Mouse (Mus musculus) lung, embryonic 14.5 days (tissue): ENCODE results near the gene Zeb2. TPM values are rescaled to one million over a fixed set of nuclear protein-coding genes. Genes with fewer than 3 reads are reported as not detected.

ENCODE experiments used
- ATAC-seq: fragments of 200-750 bp; cut with Nextera tagmentation; 2 replicates; pipeline ENCODE4 v1.8.0; 2017; ENCODE audit warnings: mild to moderate bottlenecking, moderate TSS enrichment, moderate library complexity; ENCODE audit not compliant: insufficient read depth
- DNase-seq: peaks from one replicate; pipeline ENCODE4 v3.0.0-alpha.2; 2015
- H3K27ac ChIP-seq: fragments of 300-500 bp; sonication (generic); 2 replicates; pipeline ENCODE4 v1.5.1; 2014; ENCODE audit warnings: low read depth, mild to moderate bottlenecking, moderate library complexity
- H3K27me3 ChIP-seq: fragments of 300-500 bp; sonication (generic); 2 replicates; pipeline ENCODE4 v1.6.1; 2014; ENCODE audit warnings: low read length, control low read depth; ENCODE audit not compliant: insufficient read depth
- H3K36me3 ChIP-seq: fragments of 300-500 bp; sonication (generic); 2 replicates; pipeline ENCODE4 v1.6.1; 2014; ENCODE audit warnings: control low read depth; ENCODE audit not compliant: insufficient read depth
- H3K4me1 ChIP-seq: fragments of 300-500 bp; sonication (generic); 2 replicates; pipeline ENCODE4 v1.6.1; 2014; ENCODE audit warnings: antibody characterized with exemption, control low read depth; ENCODE audit not compliant: insufficient read depth
- H3K4me2 ChIP-seq: fragments of 300-500 bp; sonication (generic); 2 replicates; pipeline ENCODE4 v1.6.1; 2014; ENCODE audit warnings: mild to moderate bottlenecking
- H3K4me3 ChIP-seq: fragments of 300-500 bp; sonication (generic); 2 replicates; pipeline ENCODE4 v1.5.1; 2014; ENCODE audit warnings: low read depth, low read length
- H3K9ac ChIP-seq: fragments of 300-500 bp; sonication (generic); 2 replicates; pipeline ENCODE4 v1.6.1; 2014
- H3K9me3 ChIP-seq: fragments of 300-500 bp; sonication (generic); 2 replicates; pipeline ENCODE4 v1.6.1; 2016; ENCODE audit warnings: low read depth, low read length, control low read depth
- CTCF ChIP-seq: IDR thresholded peaks from 2 replicates; pipeline ENCODE4 v1.5.1; 2016; ENCODE audit warnings: antibody characterized with exemption, low read depth
- WGBS: fragments of 180-500 bp; shearing (Covaris S2); extraction: QIAGEN DNeasy Blood & Tissue Kit; methylation state at CpG from one replicate; pipeline ENCODE4 v1.1.7; 2014; 5-methylcytosine and 5-hydroxymethylcytosine counted together
- polyA plus RNA-seq: library from polyadenylated mRNA; unstranded; fragments of >200 nt; fragmentation: Nextera tagmentation; extraction: Ambion mirVana; gene quantifications from 2 replicates; pipeline ENCODE4 v1.2.1, GENCODE M21; 2014

The Zeb2 gene
- polyA plus RNA-seq, 1 experiment from 2014 or later = 90.4 TPM

GRCm38 (mm10) chr2:45051321-45051720, 65.9 kb downstream of the Zeb2 start:
- Histone ChIP-seq H3K4me1 (peaks cover 17% of the 10 kb centered on the region), H3K4me2 (no peak overlapping the region), H3K27ac (no peak overlapping the region), H3K36me3 (peaks cover 17% of the 10 kb centered on the region; the same call in 1 of the 2 replicates), H3K9me3 (no peaks in the 10 kb centered on the region), H3K9ac (no peak overlapping the region), H3K27me3 (no peaks in the 10 kb centered on the region), H3K4me3 (no peak overlapping the region)
- TF ChIP-seq CTCF = no peak
- ATAC-seq (no peak), DNase-seq (no peak)
- 61% methylated on average over 2 of the region's 2 CpGs for WGBS

- Histone ChIP-seq H3K4me3 (no peak overlapping the region), H3K27me3 (no peaks in the 10 kb centered on the region), H3K4me2 (no peak overlapping the region), H3K27ac (no peak overlapping the region), H3K4me1 (peaks cover 20% of the 10 kb centered on the region), H3K36me3 (peaks cover 17% of the 10 kb centered on the region; the same call in 1 of the 2 replicates), H3K9me3 (no peaks in the 10 kb centered on the region), H3K9ac (no peak overlapping the region)
- no peak for TF ChIP-seq CTCF
- WGBS = 65% methylated on average over 4 of the region's 4 CpGs
- DNase-seq (no peak), ATAC-seq (no peak)
Measured at GRCm38 (mm10) chr2:45049923-45050322, 67.3 kb downstream of the Zeb2 start.

- peaks cover 25% of the 10 kb centered on the region for H3K4me1 ChIP-seq
Measured at GRCm38 (mm10) chr2:45049279-45049678, 67.9 kb downstream of the Zeb2 start.

GRCm38 (mm10) chr2:45040706-45041312, 76.4 kb downstream of the Zeb2 start:
- H3K9me3 ChIP-seq = no peaks in the 10 kb centered on the region
- H3K4me1 ChIP-seq = peaks cover 11% of the 10 kb centered on the region; the same call in 1 of the 2 replicates
- no peak overlapping the region for H3K4me2 ChIP-seq
- ATAC-seq (no peak), DNase-seq (no peak)
- H3K9ac ChIP-seq = no peak overlapping the region
- no peaks in the 10 kb centered on the region for H3K27me3 ChIP-seq
- TF ChIP-seq CTCF = no peak
- 64% methylated on average over 13 of the region's 13 CpGs for WGBS
- H3K4me3 ChIP-seq = no peak overlapping the region
- no peak overlapping the region for H3K27ac ChIP-seq
- H3K36me3 ChIP-seq = no peaks in the 10 kb centered on the region

More at GRCm38 (mm10) chr2:45049279-45049678, 67.9 kb downstream of the Zeb2 start:
- H3K9me3 ChIP-seq = no peaks in the 10 kb centered on the region
- DNase-seq = no peak
- no peaks in the 10 kb centered on the region for H3K27me3 ChIP-seq
- H3K4me2 ChIP-seq = no peak overlapping the region
- TF ChIP-seq CTCF = no peak
- no peak overlapping the region for H3K9ac ChIP-seq
- H3K4me3 ChIP-seq = no peak overlapping the region
- 46% methylated on average over 2 of the region's 2 CpGs for WGBS
- ATAC-seq = no peak
- H3K27ac ChIP-seq = no peak overlapping the region
- peaks cover 17% of the 10 kb centered on the region; the same call in 1 of the 2 replicates for H3K36me3 ChIP-seq

- Histone ChIP-seq H3K27me3 (no peaks in the 10 kb centered on the region), H3K27ac (no peak overlapping the region), H3K36me3 (0 out of 2 replicates have a peak, but pooled peaks cover under 1% of the 10 kb centered on the region), H3K4me2 (no peak overlapping the region), H3K9ac (no peak overlapping the region), H3K4me1 (peaks cover 10% of the 10 kb centered on the region; the same call in 1 of the 2 replicates), H3K9me3 (no peaks in the 10 kb centered on the region), H3K4me3 (no peak overlapping the region)
- TF ChIP-seq CTCF = no peak
- no peak for ATAC-seq
- no peak for DNase-seq
Measured at GRCm38 (mm10) chr2:45039503-45039902, 77.7 kb downstream of the Zeb2 start.

- Histone ChIP-seq H3K4me2 (no peak overlapping the region), H3K27ac (no peak overlapping the region), H3K9me3 (no peaks in the 10 kb centered on the region), H3K27me3 (no peaks in the 10 kb centered on the region), H3K36me3 (no peaks in the 10 kb centered on the region), H3K4me3 (no peak overlapping the region), H3K9ac (no peak overlapping the region), H3K4me1 (peaks cover 6% of the 10 kb centered on the region; the same call in 1 of the 2 replicates)
- ATAC-seq = no peak
- no peak for DNase-seq
- 84% methylated on average over 7 of the region's 7 CpGs for WGBS
- no peak for TF ChIP-seq CTCF
Measured at GRCm38 (mm10) chr2:45028091-45028638, 89.0 kb downstream of the Zeb2 start.

GRCm38 (mm10) chr2:45017186-45017800, 99.9 kb downstream of the Zeb2 start:
- WGBS = 72% methylated on average over 5 of the region's 5 CpGs
- H3K9me3 ChIP-seq = no peaks in the 10 kb centered on the region
- H3K4me3 ChIP-seq = no peak overlapping the region
- TF ChIP-seq CTCF = no peak
- H3K9ac ChIP-seq = no peak overlapping the region
- no peak overlapping the region for H3K27ac ChIP-seq
- DNase-seq (no peak), ATAC-seq (no peak)
- H3K4me1 ChIP-seq = no peaks in the 10 kb centered on the region
- H3K27me3 ChIP-seq = no peaks in the 10 kb centered on the region
- H3K36me3 ChIP-seq = peaks cover 44% of the 10 kb centered on the region
- H3K4me2 ChIP-seq = no peak overlapping the region
